Mouse (Mus musculus): ENCODE measurements around the gene Gm10306. TPM values are rescaled to one million over a fixed set of nuclear protein-coding genes. Genes with fewer than 3 reads are reported as not detected.

Gm10306 gene
- polyA plus RNA-seq, 1 experiment from 2014 or later = 1.3 TPM

- Histone ChIP-seq H3K4me1 (ENCODE audit: insufficient read depth, low read depth, low read length) (no peaks in the 10 kb centered on the region), H3K36me3 (ENCODE audit: insufficient read depth, low read length) (0 out of 2 replicates have a peak, but pooled peaks cover 13% of the 10 kb centered on the region), H3K27me3 (replicated peaks; ENCODE audit: insufficient read depth, low read length) (no peaks in the 10 kb centered on the region), H3K9me3 (ENCODE audit: low read length) (no peaks in the 10 kb centered on the region), H3K4me2 (replicated peaks; ENCODE audit: low read depth, low read length) (no peak overlapping the region), H3K9ac (replicated peaks; ENCODE audit: low read depth) (no peak overlapping the region), H3K4me3 (ENCODE audit: low read depth, low read length) (no peak overlapping the region), H3K27ac (ENCODE audit: low read length) (no peak overlapping the region)
- ATAC-seq (no peak), DNase-seq (ENCODE audit: low spot score) (no peak)
- TF ChIP-seq CTCF (IDR thresholded peaks at IDR 0.05) (no peak), EP300 (IDR thresholded peaks at IDR 0.05) (no peak)
- WGBS = 82% methylated on average over 4 of the region's 4 CpGs
Measured at GRCm38 (mm10) chr4:94543041-94543440, 13.3 kb upstream of the Gm10306 start.

DNA sequence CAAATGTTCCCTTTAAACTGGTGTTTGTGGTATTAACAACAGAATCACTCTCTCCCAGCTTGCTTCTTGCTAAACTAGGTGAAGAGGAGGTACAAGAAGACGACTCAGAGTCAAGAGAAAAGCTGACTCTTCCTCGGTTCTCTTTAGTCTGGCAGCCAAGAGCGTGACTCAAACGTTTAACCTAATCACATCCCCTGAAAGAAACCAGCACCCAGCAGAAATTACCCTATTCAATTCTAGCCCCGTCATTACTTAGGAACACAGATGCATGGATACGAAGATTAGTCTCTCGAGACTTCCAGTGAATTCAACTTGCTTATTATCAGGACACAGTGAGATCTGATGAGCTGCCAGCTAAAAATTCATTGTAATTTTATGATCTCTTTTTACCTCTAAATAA lies 12.0 kb upstream of the Gm10306 start:
- no peak overlapping the region for H3K4me3 ChIP-seq (ENCODE audit: low read depth, low read length)
- H3K4me1 ChIP-seq (ENCODE audit: insufficient read depth, low read depth, low read length) = no peaks in the 10 kb centered on the region
- no peak overlapping the region for H3K9ac ChIP-seq (replicated peaks; ENCODE audit: low read depth)
- H3K4me2 ChIP-seq (replicated peaks; ENCODE audit: low read depth, low read length) = no peak overlapping the region
- H3K27me3 ChIP-seq (replicated peaks; ENCODE audit: insufficient read depth, low read length) = no peaks in the 10 kb centered on the region
- no peak for TF ChIP-seq CTCF (IDR thresholded peaks at IDR 0.05)
- TF ChIP-seq EP300 (IDR thresholded peaks at IDR 0.05) = no peak
- H3K27ac ChIP-seq (ENCODE audit: low read length) = no peak overlapping the region
- DNase-seq (ENCODE audit: low spot score) (no peak), ATAC-seq (no peak)
- H3K9me3 ChIP-seq (ENCODE audit: low read length) = no peaks in the 10 kb centered on the region
- H3K36me3 ChIP-seq (ENCODE audit: insufficient read depth, low read length) = 0 out of 2 replicates have a peak, but pooled peaks cover 8% of the 10 kb centered on the region
- WGBS = 83% methylated on average over 7 of the region's 7 CpGs

GRCm38 (mm10) chr4:94554955-94555494 lies 1.3 kb upstream of the Gm10306 start:
- H3K9ac ChIP-seq (replicated peaks; ENCODE audit: low read depth) = no peak overlapping the region
- H3K27me3 ChIP-seq (replicated peaks; ENCODE audit: insufficient read depth, low read length) = no peaks in the 10 kb centered on the region
- H3K9me3 ChIP-seq (ENCODE audit: low read length) = no peaks in the 10 kb centered on the region
- no peak overlapping the region for H3K4me2 ChIP-seq (replicated peaks; ENCODE audit: low read depth, low read length)
- WGBS = 86% methylated on average over 5 of the region's 5 CpGs
- DNase-seq (ENCODE audit: low spot score) (no peak), ATAC-seq (no peak)
- no peaks in the 10 kb centered on the region for H3K36me3 ChIP-seq (ENCODE audit: insufficient read depth, low read length)
- H3K4me3 ChIP-seq (ENCODE audit: low read depth, low read length) = no peak overlapping the region
- TF ChIP-seq EP300 (IDR thresholded peaks at IDR 0.05) = no peak
- no peak for TF ChIP-seq CTCF (IDR thresholded peaks at IDR 0.05)
- no peak overlapping the region for H3K27ac ChIP-seq (ENCODE audit: low read length)
- peaks cover 6% of the 10 kb centered on the region; the same call in 1 of the 2 replicates for H3K4me1 ChIP-seq (ENCODE audit: insufficient read depth, low read depth, low read length)

DNA sequence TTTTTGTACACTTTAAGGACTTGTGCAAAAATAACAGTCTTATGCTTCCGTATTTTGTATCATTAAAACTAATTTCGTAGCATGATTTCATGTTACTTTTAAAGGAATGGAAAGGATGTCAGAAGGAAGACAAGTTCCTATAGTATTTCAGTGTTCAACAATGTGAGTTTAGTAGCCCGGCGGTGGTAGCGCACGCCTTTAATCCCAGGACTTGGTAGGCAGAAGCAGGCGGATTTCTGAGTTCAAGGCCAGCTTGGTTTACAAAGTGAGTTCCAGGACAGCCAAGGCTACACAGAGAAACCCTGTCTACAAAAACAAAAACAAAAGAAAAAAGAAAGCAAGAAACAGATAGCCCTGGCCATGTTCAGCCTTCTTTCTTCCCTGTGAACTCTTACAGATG lies 799 bp downstream of the Gm10306 start:
- no peak overlapping the region for H3K27ac ChIP-seq (ENCODE audit: low read length)
- H3K4me3 ChIP-seq (ENCODE audit: low read depth, low read length) = peak overlapping the region; percentile 99
- WGBS = 69% methylated on average over 7 of the region's 7 CpGs
- DNase-seq (ENCODE audit: low spot score) = no peak
- H3K4me1 ChIP-seq (ENCODE audit: insufficient read depth, low read depth, low read length) = peaks cover 6% of the 10 kb centered on the region; the same call in 1 of the 2 replicates
- H3K9ac ChIP-seq (replicated peaks; ENCODE audit: low read depth) = no peak overlapping the region
- H3K27me3 ChIP-seq (replicated peaks; ENCODE audit: insufficient read depth, low read length) = no peaks in the 10 kb centered on the region
- ATAC-seq = no peak; the same call in 1 of the 2 replicates
- H3K4me2 ChIP-seq (replicated peaks; ENCODE audit: low read depth, low read length) = no peak overlapping the region; the same call in 1 of the 2 replicates
- TF ChIP-seq EP300 (IDR thresholded peaks at IDR 0.05) (no peak), CTCF (IDR thresholded peaks at IDR 0.05) (no peak)
- no peaks in the 10 kb centered on the region for H3K36me3 ChIP-seq (ENCODE audit: insufficient read depth, low read length)
- H3K9me3 ChIP-seq (ENCODE audit: low read length) = no peaks in the 10 kb centered on the region

DNA sequence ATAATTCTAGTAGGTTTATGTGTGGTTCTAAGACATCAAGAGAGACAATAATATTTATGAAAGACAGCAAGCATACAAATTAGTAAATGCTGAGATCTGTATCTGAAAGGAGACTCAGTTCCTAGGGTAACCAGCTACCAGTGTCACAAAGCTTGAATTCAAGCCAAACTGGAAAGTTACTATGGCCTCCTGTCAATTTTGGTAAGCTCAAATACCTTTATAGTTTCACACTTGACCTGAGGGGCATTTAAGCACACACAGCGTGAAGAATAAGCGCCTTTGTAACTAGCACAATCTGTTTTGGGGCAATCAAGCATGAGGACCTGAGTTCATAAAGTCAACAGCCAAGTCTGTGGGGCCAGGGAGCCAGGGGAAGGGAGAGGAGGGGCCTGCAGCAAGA lies 2.9 kb downstream of the Gm10306 start:
- DNase-seq (ENCODE audit: low spot score) (no peak), ATAC-seq (no peak)
- Histone ChIP-seq H3K36me3 (ENCODE audit: insufficient read depth, low read length) (no peaks in the 10 kb centered on the region), H3K4me2 (replicated peaks; ENCODE audit: low read depth, low read length) (no peak overlapping the region), H3K4me1 (ENCODE audit: insufficient read depth, low read depth, low read length) (peaks cover 6% of the 10 kb centered on the region; the same call in 1 of the 2 replicates), H3K27ac (ENCODE audit: low read length) (no peak overlapping the region), H3K27me3 (replicated peaks; ENCODE audit: insufficient read depth, low read length) (no peaks in the 10 kb centered on the region), H3K9me3 (ENCODE audit: low read length) (no peaks in the 10 kb centered on the region), H3K9ac (replicated peaks; ENCODE audit: low read depth) (no peak overlapping the region), H3K4me3 (ENCODE audit: low read depth, low read length) (no peak overlapping the region)
- no peak for TF ChIP-seq CTCF (IDR thresholded peaks at IDR 0.05)
- no peak for TF ChIP-seq EP300 (IDR thresholded peaks at IDR 0.05)
- WGBS = 49% methylated on average over 2 of the region's 2 CpGs

DNA sequence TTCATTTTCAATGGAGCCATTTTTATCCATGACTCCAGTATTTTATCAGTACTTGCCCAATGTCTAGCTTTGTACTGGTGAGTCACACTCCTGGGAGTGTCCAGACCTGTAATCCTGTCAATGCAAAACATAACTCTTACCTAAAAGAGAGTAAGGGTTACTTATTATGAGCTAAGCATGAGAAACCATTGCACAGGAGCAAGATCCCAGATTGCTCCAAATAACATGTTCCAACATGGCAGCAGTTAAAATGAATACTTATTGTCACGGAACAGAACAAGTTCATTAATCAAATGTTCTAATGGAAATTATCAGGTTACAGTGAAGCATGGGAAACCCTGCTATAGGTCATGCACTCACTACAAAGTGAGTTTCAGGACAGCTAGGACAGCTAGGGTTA lies 4.0 kb downstream of the Gm10306 start:
- 65% methylated on average over 1 of the region's 1 CpGs for WGBS
- no peak overlapping the region for H3K4me3 ChIP-seq (ENCODE audit: low read depth, low read length)
- DNase-seq (ENCODE audit: low spot score) (no peak), ATAC-seq (no peak)
- H3K27ac ChIP-seq (ENCODE audit: low read length) = no peak overlapping the region
- no peak overlapping the region for H3K4me2 ChIP-seq (replicated peaks; ENCODE audit: low read depth, low read length)
- no peak for TF ChIP-seq EP300 (IDR thresholded peaks at IDR 0.05)
- no peak for TF ChIP-seq CTCF (IDR thresholded peaks at IDR 0.05)
- no peaks in the 10 kb centered on the region for H3K9me3 ChIP-seq (ENCODE audit: low read length)
- H3K4me1 ChIP-seq (ENCODE audit: insufficient read depth, low read depth, low read length) = peaks cover 2% of the 10 kb centered on the region; the same call in 1 of the 2 replicates
- H3K27me3 ChIP-seq (replicated peaks; ENCODE audit: insufficient read depth, low read length) = no peaks in the 10 kb centered on the region
- no peak overlapping the region for H3K9ac ChIP-seq (replicated peaks; ENCODE audit: low read depth)
- no peaks in the 10 kb centered on the region for H3K36me3 ChIP-seq (ENCODE audit: insufficient read depth, low read length)
